Mouse (Mus musculus) heart, embryonic 16.5 days (tissue): ENCODE measurements around the gene Kcnip1. TPM values are rescaled to one million over a fixed set of nuclear protein-coding genes. Genes with fewer than 3 reads are reported as not detected.

ENCODE experiments used
- ATAC-seq: fragments of 200-750 bp; cut with Nextera tagmentation; replicated peaks from 2 replicates; pipeline ENCODE4 v1.8.0; 2017; ENCODE audit warnings: moderate number of reproducible peaks; ENCODE audit not compliant: insufficient read depth, low FRiP score; ENCODE audit errors: extremely low read depth
- H3K27ac ChIP-seq: fragments of 300-500 bp; sonication (generic); 2 replicates; pipeline ENCODE4 v1.5.1; 2014; ENCODE audit warnings: mild to moderate bottlenecking, low read length, control low read depth, moderate library complexity
- H3K27me3 ChIP-seq: fragments of 300-500 bp; sonication (generic); 2 replicates; pipeline ENCODE4 v1.6.1; 2014; ENCODE audit warnings: low read length, mixed read lengths; ENCODE audit not compliant: control insufficient read depth, insufficient read depth
- H3K36me3 ChIP-seq: fragments of 300-500 bp; sonication (generic); 2 replicates; pipeline ENCODE4 v1.6.1; 2014; ENCODE audit not compliant: control insufficient read depth, insufficient read depth
- H3K4me1 ChIP-seq: fragments of 300-500 bp; sonication (generic); 2 replicates; pipeline ENCODE4 v1.6.1; 2014; ENCODE audit warnings: low read length, mixed read lengths; ENCODE audit not compliant: control insufficient read depth, insufficient read depth
- H3K4me2 ChIP-seq: fragments of 300-500 bp; sonication (generic); 2 replicates; pipeline ENCODE4 v1.6.1; 2014; ENCODE audit warnings: low read depth, mild to moderate bottlenecking, control low read depth, low read length
- H3K4me3 ChIP-seq: fragments of 300-500 bp; sonication (generic); 2 replicates; pipeline ENCODE4 v1.5.1; 2014; ENCODE audit warnings: mild to moderate bottlenecking, control low read depth, low read length
- H3K9ac ChIP-seq: fragments of 300-500 bp; sonication (generic); 2 replicates; pipeline ENCODE4 v1.6.1; 2014; ENCODE audit warnings: low read length, control low read depth
- H3K9me3 ChIP-seq: fragments of 300-500 bp; sonication (generic); replicated peaks from 2 replicates; pipeline ENCODE4 v1.6.1; 2016; ENCODE audit warnings: low read length; ENCODE audit not compliant: control insufficient read depth
- WGBS: fragments of 180-500 bp; shearing (Covaris S2); extraction: QIAGEN DNeasy Blood & Tissue Kit; methylation state at CpG from one replicate; pipeline ENCODE4 v1.1.7; 2014; 5-methylcytosine and 5-hydroxymethylcytosine counted together
- polyA plus RNA-seq: library from polyadenylated mRNA; unstranded; fragments of >200 nt; fragmentation: Nextera tagmentation; extraction: Ambion mirVana; gene quantifications from 2 replicates; pipeline ENCODE4 v1.2.1, GENCODE M21; 2015

Kcnip1 gene
- polyA plus RNA-seq, 1 experiment from 2014 or later = 0.20 TPM

DNA sequence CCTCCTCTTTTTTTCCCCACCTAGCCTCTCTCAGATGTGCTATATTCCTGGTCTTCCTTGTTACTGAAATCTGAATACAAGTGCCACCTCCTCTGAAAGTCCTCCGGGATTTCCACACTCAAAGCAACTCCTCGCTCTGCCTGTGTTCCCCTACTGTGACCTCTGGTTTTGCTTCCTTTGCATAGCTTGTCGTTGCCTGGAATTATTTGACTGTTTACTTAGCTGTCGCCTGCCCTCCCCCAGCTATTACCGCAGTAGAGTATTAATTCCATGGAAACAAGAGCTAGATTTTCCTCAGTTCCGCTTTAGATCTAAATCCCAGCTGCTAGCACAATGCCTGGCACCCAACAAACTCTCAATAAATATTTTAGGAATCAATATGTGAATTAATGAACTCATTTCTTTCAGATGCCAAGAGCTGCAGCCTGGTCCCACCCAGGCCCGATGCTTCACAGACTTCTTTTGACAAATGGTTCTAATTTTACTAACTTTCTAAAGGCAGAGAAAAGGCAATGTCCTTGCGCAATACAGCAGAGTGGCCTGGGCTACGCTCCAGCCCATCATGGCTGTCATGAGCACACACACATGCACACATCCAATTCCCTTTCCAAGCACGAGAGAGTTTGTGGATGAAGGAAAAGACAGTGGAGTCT lies 192.4 kb downstream of the Kcnip1 start:
- Histone ChIP-seq H3K4me1 (no peaks in the 10 kb centered on the region), H3K4me3 (no peak overlapping the region), H3K27me3 (no peaks in the 10 kb centered on the region), H3K4me2 (no peak overlapping the region), H3K9ac (no peak overlapping the region), H3K9me3 (no peaks in the 10 kb centered on the region), H3K36me3 (no peaks in the 10 kb centered on the region), H3K27ac (no peak overlapping the region)
- WGBS = 62% methylated on average over 10 of the region's 10 CpGs
- ATAC-seq = no peak

DNA sequence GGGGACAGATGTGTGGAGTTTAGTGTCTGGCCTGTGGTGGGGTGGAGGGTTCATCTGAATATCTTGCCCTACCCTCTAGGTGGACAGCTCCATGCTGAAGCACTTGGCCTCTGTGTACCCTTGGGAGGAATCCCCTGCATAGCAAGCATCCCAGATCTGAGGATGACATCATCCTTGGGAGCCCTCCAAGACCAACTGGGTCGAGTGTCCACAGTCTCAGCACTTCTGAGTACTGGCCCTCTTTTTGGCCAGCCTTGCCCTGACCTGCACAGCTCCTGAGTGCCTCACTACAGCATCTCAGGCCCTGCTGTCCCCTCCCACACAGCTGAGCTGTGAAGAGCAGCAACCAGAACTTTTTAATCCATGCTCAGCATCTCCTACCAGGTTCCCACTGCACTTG lies 193.0 kb downstream of the Kcnip1 start:
- Histone ChIP-seq H3K9me3 (no peaks in the 10 kb centered on the region), H3K4me2 (no peak overlapping the region), H3K27ac (no peak overlapping the region), H3K27me3 (no peaks in the 10 kb centered on the region), H3K4me3 (no peak overlapping the region), H3K36me3 (no peaks in the 10 kb centered on the region), H3K4me1 (no peaks in the 10 kb centered on the region), H3K9ac (no peak overlapping the region)
- 6% methylated on average over 1 of the region's 1 CpGs for WGBS
- ATAC-seq = no peak

DNA sequence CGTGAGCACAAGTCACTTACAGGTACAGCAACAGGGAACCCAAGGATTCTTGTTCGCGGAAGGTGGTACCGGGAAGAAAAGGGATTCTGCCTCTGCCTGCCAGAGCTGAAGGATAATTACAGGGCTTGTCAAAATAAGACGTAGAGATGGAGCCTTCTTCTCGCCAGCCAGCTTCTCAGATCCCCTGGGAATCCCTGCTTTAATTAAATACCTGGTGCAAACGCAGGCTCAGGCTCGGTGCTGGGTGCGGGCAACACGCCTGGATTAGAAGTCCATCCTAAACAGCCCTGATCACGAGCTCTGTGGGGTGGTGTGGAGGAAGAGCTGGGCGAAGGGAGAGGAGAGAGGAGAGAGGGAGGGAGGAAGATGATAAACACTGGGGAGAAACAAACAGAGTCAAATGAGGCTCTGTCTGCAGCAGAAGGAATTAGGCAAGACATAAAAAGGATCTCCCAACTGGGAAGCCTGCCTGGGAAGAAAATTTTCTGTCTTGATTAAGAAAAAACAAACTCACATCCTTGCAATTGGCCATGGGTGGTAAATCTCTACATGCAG lies 194.8 kb downstream of the Kcnip1 start:
- Histone ChIP-seq H3K27me3 (no peaks in the 10 kb centered on the region), H3K9me3 (no peaks in the 10 kb centered on the region), H3K4me2 (no peak overlapping the region), H3K36me3 (no peaks in the 10 kb centered on the region), H3K27ac (no peak overlapping the region), H3K4me1 (no peaks in the 10 kb centered on the region), H3K9ac (no peak overlapping the region), H3K4me3 (no peak overlapping the region)
- 53% methylated on average over 12 of the region's 12 CpGs for WGBS
- no peak for ATAC-seq

DNA sequence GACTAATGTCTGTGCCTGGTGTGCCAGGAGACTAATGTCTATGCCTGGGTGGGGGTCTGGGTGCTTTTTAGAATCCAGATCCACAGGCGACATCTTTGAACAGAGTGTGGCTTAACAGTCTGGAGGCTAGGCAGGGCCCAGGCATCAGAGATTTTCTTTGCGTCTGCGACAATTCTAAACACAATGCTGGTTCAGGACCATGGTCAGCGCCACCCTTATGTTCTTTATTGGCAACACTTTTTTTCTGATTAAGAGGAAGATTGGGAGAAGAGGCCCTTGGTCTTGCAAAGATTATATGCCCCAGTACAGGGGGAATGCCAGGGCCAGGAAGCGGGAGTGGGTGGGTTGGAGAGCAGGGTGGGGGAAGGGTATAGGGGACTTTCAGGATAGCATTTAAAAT lies 205.6 kb downstream of the Kcnip1 start:
- Histone ChIP-seq H3K4me2 (no peak overlapping the region), H3K9me3 (no peaks in the 10 kb centered on the region), H3K27me3 (no peaks in the 10 kb centered on the region), H3K4me3 (no peak overlapping the region), H3K36me3 (no peaks in the 10 kb centered on the region), H3K27ac (no peak overlapping the region), H3K9ac (no peak overlapping the region), H3K4me1 (no peaks in the 10 kb centered on the region)
- 24% methylated on average over 5 of the region's 5 CpGs for WGBS
- no peak for ATAC-seq

DNA sequence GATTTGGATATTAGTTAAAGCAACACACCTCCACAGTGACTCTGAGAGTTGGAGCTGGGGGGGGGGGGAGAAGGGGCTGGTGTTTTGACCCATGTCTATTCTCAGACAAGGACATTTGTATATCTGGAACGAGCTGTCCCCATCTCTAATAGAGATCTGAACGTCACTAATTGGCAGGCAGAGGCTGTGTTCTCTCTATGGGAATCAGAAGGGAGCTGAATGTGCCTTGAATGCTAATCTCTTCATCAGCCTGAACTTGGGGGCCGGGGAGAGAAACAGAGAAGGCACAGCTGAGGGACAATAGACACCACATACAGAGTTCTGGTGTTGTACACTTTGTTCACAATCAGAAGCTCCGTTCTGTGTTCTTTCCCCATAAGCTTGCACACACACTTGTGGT lies 206.4 kb downstream of the Kcnip1 start:
- H3K36me3 ChIP-seq = no peaks in the 10 kb centered on the region
- no peak overlapping the region for H3K4me2 ChIP-seq
- 70% methylated on average over 4 of the region's 4 CpGs for whole genome bisulfite sequencing
- no peak overlapping the region for H3K27ac ChIP-seq
- no peak overlapping the region for H3K9ac ChIP-seq
- H3K4me3 ChIP-seq = no peak overlapping the region
- no peaks in the 10 kb centered on the region for H3K27me3 ChIP-seq
- no peaks in the 10 kb centered on the region for H3K4me1 ChIP-seq
- no peaks in the 10 kb centered on the region for H3K9me3 ChIP-seq
- no peak for ATAC-seq

- no peak overlapping the region for H3K4me2 ChIP-seq
- 29% methylated on average over 10 of the region's 10 CpGs for WGBS
- H3K27ac ChIP-seq = no peak overlapping the region
- no peaks in the 10 kb centered on the region for H3K4me1 ChIP-seq
- no peak overlapping the region for H3K4me3 ChIP-seq
- H3K27me3 ChIP-seq = peaks cover 2% of the 10 kb centered on the region
- ATAC-seq = no peak
- H3K9ac ChIP-seq = no peak overlapping the region
- H3K36me3 ChIP-seq = no peaks in the 10 kb centered on the region
- no peaks in the 10 kb centered on the region for H3K9me3 ChIP-seq
Measured at GRCm38 (mm10) chr11:33781561-33781971, 211.4 kb downstream of the Kcnip1 start.

- no peak overlapping the region for H3K27ac ChIP-seq
Measured at GRCm38 (mm10) chr11:33780263-33780662, 212.7 kb downstream of the Kcnip1 start.

GRCm38 (mm10) chr11:33772615-33773141 lies 220.3 kb downstream of the Kcnip1 start:
- no peaks in the 10 kb centered on the region for H3K9me3 ChIP-seq
- no peaks in the 10 kb centered on the region for H3K27me3 ChIP-seq
- no peak overlapping the region for H3K4me2 ChIP-seq
- 58% methylated on average over 5 of the region's 5 CpGs for WGBS
- H3K4me3 ChIP-seq = no peak overlapping the region
- no peaks in the 10 kb centered on the region for H3K4me1 ChIP-seq
- H3K36me3 ChIP-seq = no peaks in the 10 kb centered on the region
- H3K9ac ChIP-seq = no peak overlapping the region
- no peak overlapping the region for H3K27ac ChIP-seq
- no peak for ATAC-seq

More at GRCm38 (mm10) chr11:33780263-33780662, 212.7 kb downstream of the Kcnip1 start:
- no peak overlapping the region for H3K4me3 ChIP-seq
- no peaks in the 10 kb centered on the region for H3K36me3 ChIP-seq
- H3K4me1 ChIP-seq = no peaks in the 10 kb centered on the region
- H3K4me2 ChIP-seq = no peak overlapping the region
- no peak for ATAC-seq
- 61% methylated on average over 4 of the region's 4 CpGs for WGBS
- peaks cover 2% of the 10 kb centered on the region for H3K27me3 ChIP-seq
- no peak overlapping the region for H3K9ac ChIP-seq
- no peaks in the 10 kb centered on the region for H3K9me3 ChIP-seq

DNA sequence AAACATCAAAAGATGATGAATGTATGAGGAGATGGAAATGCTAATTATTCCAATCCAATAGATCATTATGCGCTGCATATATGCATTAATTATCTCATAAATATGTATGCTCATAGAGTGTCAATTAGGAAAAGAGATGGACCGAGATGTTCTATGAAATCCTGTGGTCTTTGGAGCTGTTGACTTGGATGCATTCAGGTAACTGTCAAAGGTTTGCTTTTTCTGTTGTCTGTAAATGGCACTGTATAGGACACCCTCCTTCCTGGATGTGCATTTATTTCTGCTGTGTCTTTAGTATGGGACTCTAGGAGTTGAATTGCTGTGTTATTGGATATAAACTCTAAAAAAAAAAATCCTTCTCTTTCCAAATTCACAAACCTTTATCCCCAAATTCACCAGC lies 220.9 kb downstream of the Kcnip1 start:
- Histone ChIP-seq H3K9ac (no peak overlapping the region), H3K9me3 (no peaks in the 10 kb centered on the region), H3K27me3 (no peaks in the 10 kb centered on the region), H3K36me3 (no peaks in the 10 kb centered on the region), H3K4me1 (no peaks in the 10 kb centered on the region), H3K4me2 (no peak overlapping the region), H3K4me3 (no peak overlapping the region), H3K27ac (no peak overlapping the region)
- no peak for ATAC-seq
- WGBS = 79% methylated on average over 2 of the region's 2 CpGs
